Mouse (Mus musculus) cerebellum, adult (tissue): Measurements from ENCODE around the gene Mfsd12.

Experiments
- ATAC-seq: cut with Nextera tagmentation; 2 replicates; pipeline ENCODE4 v1.9.2; 2017; ENCODE audit warnings: mild to moderate bottlenecking, moderate library complexity, mixed read lengths; ENCODE audit not compliant: insufficient number of reproducible peaks, low FRiP score, low TSS enrichment

Gene Mfsd12

DNA sequence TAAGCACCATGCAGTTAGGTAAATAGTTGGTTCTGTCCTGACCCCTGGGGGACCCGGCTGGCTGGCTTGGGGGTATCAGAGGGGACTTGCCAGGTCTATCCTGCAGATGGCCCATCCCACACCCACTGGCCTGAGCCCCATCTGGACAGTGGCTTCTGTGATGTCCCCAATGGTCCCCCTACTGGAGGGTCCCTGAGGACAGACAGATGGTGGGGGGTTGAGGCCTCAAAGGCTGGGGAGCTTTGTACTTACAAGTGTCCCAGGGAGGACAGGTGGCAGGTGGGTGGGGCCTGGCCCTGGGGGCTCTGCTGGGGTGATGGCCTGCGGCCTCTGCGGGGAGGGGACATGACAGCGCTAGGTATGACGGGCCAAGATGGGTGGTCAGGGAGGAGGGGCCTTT is 42.0 kb downstream of the Mfsd12 start:
- ATAC-seq = no peak

GRCm38 (mm10) chr10:81399798-81400308 is 42.6 kb downstream of the Mfsd12 start:
- no peak for ATAC-seq

GRCm38 (mm10) chr10:81400371-81401204 is 43.3 kb downstream of the Mfsd12 start:
- peak; percentile 57; the same call in 1 of the 2 replicates for ATAC-seq

DNA sequence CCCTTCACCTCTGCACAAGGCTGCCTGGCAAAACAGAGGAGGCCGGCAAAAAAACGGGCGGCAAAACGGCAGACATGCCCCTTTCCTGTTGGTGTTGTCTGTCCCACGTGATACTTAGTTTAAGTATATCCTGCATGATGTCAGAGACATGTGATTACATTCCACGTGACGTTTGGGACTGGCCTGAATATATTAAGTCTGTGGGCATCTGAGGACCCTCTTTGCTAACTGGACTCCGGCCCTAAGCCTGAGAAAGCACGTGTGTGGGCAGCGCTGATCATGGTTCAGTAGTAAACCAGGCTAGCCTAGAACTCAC is 43.9 kb downstream of the Mfsd12 start:
- ATAC-seq = no peak

GRCm38 (mm10) chr10:81401521-81402226 is 44.4 kb downstream of the Mfsd12 start:
- ATAC-seq = no peak

DNA sequence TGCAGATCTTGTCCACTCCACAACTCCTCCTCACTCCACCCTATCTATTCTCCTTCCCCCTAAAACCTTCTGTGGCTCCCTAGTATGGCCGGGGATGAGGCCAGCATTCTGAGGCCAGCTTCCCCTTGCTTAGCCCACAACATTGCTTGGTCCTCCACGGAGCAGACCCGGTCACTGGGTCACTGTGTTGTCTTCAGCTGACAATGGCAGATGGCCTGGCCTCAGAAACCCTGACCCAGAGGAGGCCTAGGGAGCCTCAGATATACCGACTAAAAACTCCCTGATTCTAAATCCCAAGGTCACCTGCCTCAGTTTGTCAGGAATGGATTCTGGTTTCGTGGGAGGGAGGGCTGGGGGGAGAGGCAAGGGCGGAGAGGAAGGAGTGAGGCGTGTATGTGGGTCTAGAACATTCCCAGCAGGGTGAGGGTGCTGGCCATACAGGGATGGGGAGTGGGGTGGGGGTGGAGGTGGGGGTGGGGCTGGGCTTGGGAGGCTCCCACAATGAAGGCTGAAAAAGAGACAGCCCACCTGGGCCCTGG is 45.0 kb downstream of the Mfsd12 start:
- no peak for ATAC-seq

DNA sequence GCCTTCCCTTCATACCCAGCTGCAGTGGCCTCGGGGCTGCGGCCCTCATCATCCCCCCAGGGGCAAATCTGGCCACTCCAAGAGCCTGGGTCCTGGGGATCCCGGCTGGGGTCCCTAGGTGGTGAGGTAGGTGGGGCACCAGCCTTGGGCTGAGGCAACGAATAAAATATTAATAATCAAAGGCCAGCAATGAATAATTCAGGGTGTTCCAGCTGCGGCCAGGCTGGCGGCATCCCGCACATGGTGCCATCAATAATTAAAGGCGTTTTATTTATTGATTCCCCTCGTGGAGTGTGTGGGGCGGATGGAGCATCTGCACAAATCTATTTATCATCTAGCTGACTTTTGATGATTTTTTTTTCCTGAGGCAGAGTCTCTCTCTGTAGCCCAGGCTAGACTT is 46.2 kb downstream of the Mfsd12 start:
- ATAC-seq = no peak

DNA sequence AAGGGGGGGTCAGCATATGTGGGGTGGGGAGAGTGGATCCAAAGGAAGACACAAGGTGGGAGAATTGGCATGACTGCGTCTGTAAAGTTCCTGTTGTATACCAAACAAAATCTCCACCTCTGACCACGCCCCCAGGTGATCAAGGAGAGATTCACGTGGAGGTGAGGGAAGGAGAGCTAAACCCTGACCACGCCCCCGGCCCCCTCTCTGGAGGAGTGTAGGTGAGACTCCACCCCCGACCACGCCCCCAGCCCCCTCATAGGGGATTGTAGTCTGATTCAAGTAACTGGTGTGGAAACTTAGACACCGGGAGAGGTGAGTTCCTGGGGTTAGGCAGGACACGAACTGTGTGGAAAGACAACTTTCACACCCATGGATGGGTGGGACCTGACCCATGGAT is 46.8 kb downstream of the Mfsd12 start:
- no peak for ATAC-seq

DNA sequence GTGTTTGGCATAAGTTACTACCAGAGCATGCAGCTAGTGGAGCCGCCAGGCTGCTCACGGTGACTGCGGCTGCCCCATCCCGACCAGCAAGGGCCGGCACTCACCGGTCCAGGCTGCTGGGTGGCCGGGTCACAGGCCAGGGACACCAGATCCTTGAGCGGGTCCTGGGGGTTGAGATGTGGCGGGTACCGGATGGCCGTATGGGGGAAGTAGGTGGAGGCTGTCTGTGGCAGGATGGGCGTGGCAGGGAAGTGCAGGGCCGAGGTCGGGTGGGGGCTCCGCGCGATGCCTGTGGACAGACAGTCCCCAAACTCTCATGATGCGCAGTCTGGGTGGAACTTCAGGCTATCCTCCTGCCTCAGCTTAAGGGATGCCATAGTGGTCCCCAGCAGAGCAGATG is 47.4 kb downstream of the Mfsd12 start:
- ATAC-seq = no peak

- no peak for ATAC-seq
These were observed 48.4 kb downstream of the Mfsd12 start for GRCm38 (mm10) chr10:81405588-81406201.

DNA sequence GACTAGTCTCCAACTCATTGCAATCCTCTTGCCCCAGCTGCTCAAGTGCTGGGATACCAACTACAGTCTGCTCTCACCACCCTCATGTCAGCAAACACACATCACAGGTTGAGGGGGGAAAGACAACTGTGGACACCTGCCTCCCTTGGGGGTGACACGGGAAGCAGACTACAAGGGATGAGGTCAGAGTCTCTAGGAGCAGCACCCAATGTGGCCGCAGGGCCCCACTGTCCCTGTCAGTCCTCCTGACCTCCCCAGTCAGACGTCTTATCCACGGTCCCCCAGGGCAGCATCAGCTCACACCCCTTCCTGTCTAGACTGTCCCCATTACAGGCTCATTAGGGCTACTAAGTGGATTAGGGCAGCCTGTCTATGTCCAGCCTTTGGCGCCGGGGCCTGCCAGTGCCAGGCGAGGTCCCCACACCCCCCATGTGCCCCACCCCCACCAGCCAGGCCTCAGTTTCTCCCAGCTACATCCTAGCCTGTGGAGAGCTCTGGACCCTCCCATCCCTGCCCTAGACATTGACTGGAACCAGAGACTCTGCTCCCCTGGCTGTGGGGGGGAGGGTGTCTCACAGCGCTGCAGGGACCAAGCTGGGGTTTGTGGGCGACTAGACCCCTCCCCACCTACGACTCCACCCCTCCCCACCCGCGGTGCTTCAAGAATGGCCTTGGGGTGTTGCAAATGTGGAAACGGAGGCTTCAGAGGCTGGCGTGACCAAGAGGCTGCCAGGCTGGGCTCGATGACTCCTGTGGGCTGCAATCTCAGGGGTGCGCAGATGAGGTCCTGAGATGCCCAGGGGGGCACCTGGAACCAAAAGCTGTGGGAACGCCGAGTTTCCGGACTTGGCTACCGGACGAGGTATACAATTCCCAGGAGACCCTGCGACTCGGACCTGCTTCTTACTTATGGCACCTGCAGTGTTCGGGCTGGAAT is 49.5 kb downstream of the Mfsd12 start:
- no peak for ATAC-seq

DNA sequence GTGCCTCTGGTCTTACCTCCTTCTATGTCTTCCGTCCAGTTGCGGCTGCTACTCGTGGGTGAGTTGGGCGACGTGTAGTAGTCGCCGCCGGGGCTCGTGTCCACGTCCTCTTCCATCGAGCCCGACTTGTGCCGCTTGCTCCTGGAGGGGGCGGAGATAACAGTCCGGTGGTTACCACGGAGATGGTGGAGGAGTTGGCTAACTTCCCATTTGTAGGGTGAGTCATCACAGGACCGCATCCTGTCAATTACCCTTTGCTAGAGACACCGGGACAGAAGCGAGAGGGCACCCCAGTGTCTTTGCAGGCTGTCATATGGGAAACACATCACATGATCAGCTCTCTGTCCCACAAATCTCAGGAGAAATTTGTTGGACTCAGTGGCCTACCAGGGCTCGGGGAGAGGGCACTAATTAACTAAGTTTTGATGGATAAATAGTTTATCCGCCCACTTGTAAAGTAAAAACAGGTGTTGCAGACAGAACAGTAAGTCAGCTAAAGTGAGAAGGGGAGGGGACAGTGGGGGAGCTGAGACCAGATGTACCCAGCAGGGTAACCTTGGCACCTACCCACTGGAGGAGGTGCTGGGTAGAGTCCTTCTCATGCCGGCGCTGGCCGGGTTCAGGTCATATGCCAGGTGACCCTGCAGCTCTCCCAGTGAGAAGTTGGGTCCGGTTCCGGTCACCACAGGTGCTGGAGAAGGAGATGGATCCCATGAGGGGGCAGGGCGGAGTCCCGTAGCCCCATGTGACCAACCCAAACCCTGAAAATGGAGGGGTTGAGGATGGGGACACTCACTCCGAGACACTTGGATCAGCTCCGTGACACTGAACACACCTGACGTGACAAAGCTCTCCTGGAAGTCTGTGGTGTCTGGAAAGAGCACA is 50.5 kb downstream of the Mfsd12 start:
- peak; percentile 9; the same call in 1 of the 2 replicates for ATAC-seq

GRCm38 (mm10) chr10:81408424-81408729 is 51.1 kb downstream of the Mfsd12 start:
- no peak for ATAC-seq

- ATAC-seq = no peak
These were observed 51.6 kb downstream of the Mfsd12 start for GRCm38 (mm10) chr10:81408871-81409291.

- no peak for ATAC-seq
These were observed 52.0 kb downstream of the Mfsd12 start for GRCm38 (mm10) chr10:81409330-81409729.

GRCm38 (mm10) chr10:81410350-81410749 is 53.1 kb downstream of the Mfsd12 start:
- no peak for ATAC-seq

DNA sequence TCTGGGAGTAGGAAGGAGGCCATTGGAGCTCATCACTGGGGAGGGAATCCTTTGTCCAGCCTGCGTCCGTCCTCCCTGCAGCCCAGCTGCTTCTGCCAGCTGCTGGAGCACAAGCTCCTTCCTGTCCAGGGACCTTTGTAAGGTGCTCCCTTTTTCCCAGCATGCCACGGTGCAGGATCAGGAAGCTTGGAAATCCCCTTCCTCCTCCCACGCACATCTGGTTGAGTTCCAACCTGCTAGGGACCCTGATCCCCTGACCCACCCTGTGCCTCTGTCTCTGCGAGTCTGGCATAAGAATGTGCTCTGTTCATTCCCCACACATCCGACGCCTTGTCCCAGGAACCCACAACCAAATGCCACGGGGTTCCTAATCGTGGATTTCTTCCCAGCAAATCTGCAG is 53.7 kb downstream of the Mfsd12 start:
- ATAC-seq = no peak

DNA sequence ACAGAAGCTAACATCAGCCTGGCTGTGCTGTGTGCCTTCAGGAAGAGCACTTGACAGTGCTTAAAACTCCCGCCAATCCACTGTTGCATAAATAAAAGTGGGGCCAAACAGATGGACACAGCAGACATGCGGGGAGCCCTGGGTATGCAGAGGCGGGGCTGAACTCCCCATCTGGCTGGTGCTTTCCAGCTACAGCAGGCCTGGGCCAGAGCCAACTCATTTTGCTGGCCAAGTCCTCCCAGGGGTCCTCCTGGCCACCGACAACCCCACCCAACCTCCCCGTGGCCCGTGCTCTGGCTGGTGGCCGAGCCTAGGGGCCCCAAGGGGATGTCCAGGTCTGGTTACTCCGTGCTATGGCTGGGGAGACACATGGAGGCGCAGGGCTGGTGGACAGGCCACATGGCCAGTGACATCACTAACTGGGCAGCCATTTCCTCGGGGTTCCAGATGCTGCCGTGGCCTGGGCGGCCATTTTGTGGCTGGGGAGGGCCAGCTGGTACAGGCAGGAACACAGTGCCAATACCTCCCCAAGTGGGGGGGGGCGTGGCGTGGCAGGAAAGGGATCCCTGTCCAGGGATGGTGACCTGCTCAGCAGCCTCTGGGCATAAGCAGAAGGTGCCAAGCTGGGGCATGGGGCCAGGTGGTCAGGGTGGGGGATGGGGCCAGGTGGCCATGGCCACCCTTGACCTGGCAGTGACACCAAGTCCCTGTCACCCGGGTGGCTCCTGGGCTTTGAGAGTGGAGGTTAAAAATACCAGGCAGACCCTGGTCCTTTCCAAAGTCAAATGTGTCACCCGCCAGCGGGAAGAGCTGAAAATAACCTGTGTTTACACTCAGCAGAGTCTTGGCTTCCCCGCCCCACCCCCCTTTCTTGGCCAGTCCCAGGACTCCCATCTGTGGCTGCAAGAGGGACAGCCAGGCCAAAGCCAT is 54.4 kb downstream of the Mfsd12 start:
- peak; percentile 7; the same call in 1 of the 2 replicates for ATAC-seq
